Comparison of ENCODE assay signal across 20 mouse cellular contexts in the genomic region with DNA sequence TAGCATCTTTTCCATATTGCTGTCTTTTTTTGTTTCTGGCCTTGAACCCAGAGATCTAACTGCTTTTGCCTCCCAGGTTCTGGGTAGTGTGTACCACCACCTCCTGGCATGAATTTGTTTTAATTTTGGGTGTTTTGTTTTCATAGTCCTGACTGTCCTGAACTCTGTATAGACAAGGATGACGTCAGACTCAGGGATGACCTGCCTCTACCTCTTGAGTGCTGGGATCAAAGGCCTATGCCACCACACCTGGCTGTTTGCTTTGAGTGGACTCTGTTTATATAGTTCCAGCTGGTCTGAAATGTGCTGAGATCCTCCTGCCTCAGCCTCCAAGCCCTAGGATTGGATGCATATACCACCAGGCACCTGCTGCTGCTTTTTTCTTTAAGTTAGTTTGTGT.
"Had no signal": no experiment of that assay in that cellular context is flagged by ENCODE, and none has a peak within 500 bp of the region (broad histone marks: within the 10 kb centered on the region; RNA-seq: fewer than 3 reads in every experiment).

No protein-coding gene starts in this region.

- H3K4me2 ChIP-seq: limb, embryonic 13.5 days; liver, embryonic 13.5 days; lung, embryonic 15.5 days; stomach, embryonic 15.5 days had no signal

- H3K4me1 ChIP-seq: limb, embryonic 10.5 days; limb, embryonic 13.5 days; liver, embryonic 13.5 days; lung, embryonic 15.5 days; midbrain, embryonic 10.5 days; stomach, embryonic 15.5 days had no signal

- H3K27me3 ChIP-seq: limb, embryonic 13.5 days; liver, embryonic 13.5 days; lung, embryonic 15.5 days; megakaryocyte, embryonic 14.5 days; stomach, embryonic 15.5 days had no signal

- H3K27ac ChIP-seq: kidney, postnatal 0 days; layer of hippocampus, adult 2 months; limb, embryonic 10.5 days; limb, embryonic 13.5 days; liver, embryonic 13.5 days; lung, embryonic 15.5 days; midbrain, embryonic 10.5 days; stomach, embryonic 15.5 days had no signal

- H3K9me3 ChIP-seq: limb, embryonic 10.5 days; limb, embryonic 13.5 days; liver, embryonic 13.5 days; lung, embryonic 15.5 days; megakaryocyte, embryonic 14.5 days; stomach, embryonic 15.5 days had no signal

- H3K9ac ChIP-seq: limb, embryonic 13.5 days; liver, embryonic 13.5 days; lung, embryonic 15.5 days; stomach, embryonic 15.5 days had no signal

- H3K4me3 ChIP-seq: layer of hippocampus, adult 2 months; limb, embryonic 10.5 days; limb, embryonic 13.5 days; liver, embryonic 13.5 days; lung, embryonic 15.5 days; megakaryocyte, embryonic 14.5 days; midbrain, embryonic 10.5 days; stomach, embryonic 15.5 days had no signal

- DNase-seq: kidney, adult 2 months; kidney, postnatal 25 days; layer of hippocampus, adult 9-11 months; liver, embryonic 13.5 days; lung, adult 18-20 months; lung, postnatal 10 days; lung, postnatal 36 days; right cerebral cortex, adult 18-20 months; right cerebral cortex, postnatal 14 days; right cerebral cortex, postnatal 4 days; spleen, adult 18-20 months; thymus, postnatal 25 days had no signal
